Mouse (Mus musculus) hindbrain, embryonic 11.5 days (tissue): ENCODE measurements at regions not wholly inside any gene's neighbourhood (a gene's known extent, or its start where the extent isn't known, plus 50 kb on each side); places are given as distances from the start of the nearest gene placed in this dataset.

Experiments used
- ATAC-seq: fragments of 200-750 bp; cut with Nextera tagmentation; 2 replicates; pipeline ENCODE4 v1.8.0; 2017; ENCODE audit warnings: mild to moderate bottlenecking, moderate TSS enrichment, moderate library complexity; ENCODE audit not compliant: low FRiP score
- DNase-seq: peaks from one replicate; pipeline ENCODE4 v3.0.0-alpha.2; 2015; ENCODE audit warnings: low spot score
- H3K27ac ChIP-seq: fragments of 300-500 bp; sonication (generic); 2 replicates; pipeline ENCODE4 v1.5.1; 2014; ENCODE audit warnings: mild to moderate bottlenecking, low read depth, low read length
- H3K27me3 ChIP-seq: fragments of 300-500 bp; sonication (generic); 2 replicates; pipeline ENCODE4 v1.6.1; 2014; ENCODE audit warnings: mild to moderate bottlenecking, low read length, moderate library complexity, mixed read lengths; ENCODE audit not compliant: control insufficient read depth, insufficient read depth
- H3K36me3 ChIP-seq: fragments of 300-500 bp; sonication (generic); 2 replicates; pipeline ENCODE4 v1.6.1; 2014; ENCODE audit warnings: mild to moderate bottlenecking, low read length, moderate library complexity, mixed read lengths; ENCODE audit not compliant: control insufficient read depth, insufficient read depth
- H3K4me1 ChIP-seq: fragments of 300-500 bp; sonication (generic); replicated peaks from 2 replicates; pipeline ENCODE4 v1.6.1; 2014; ENCODE audit warnings: low read length, mixed read lengths; ENCODE audit not compliant: control insufficient read depth, insufficient read depth
- H3K4me2 ChIP-seq: fragments of 300-500 bp; sonication (generic); replicated peaks from 2 replicates; pipeline ENCODE4 v1.6.1; 2014; ENCODE audit warnings: mild to moderate bottlenecking, low read depth, low read length
- H3K4me3 ChIP-seq: fragments of 300-500 bp; sonication (generic); 2 replicates; pipeline ENCODE4 v1.5.1; 2014; ENCODE audit warnings: low read depth, low read length
- H3K9ac ChIP-seq: fragments of 300-500 bp; sonication (generic); 2 replicates; pipeline ENCODE4 v1.6.1; 2014; ENCODE audit warnings: low read depth, low read length
- H3K9me3 ChIP-seq: fragments of 300-500 bp; sonication (generic); 2 replicates; pipeline ENCODE4 v1.6.1; 2016; ENCODE audit warnings: low read length; ENCODE audit not compliant: control insufficient read depth
- WGBS: fragments of 180-500 bp; shearing (Covaris S2); extraction: QIAGEN DNeasy Blood & Tissue Kit; methylation state at CpG from one replicate; pipeline ENCODE4 v1.1.7; 2014; 5-methylcytosine and 5-hydroxymethylcytosine counted together

- DNase-seq = no peak
- Histone ChIP-seq H3K4me3 (no peak overlapping the region), H3K36me3 (no peaks in the 10 kb centered on the region), H3K27me3 (no peaks in the 10 kb centered on the region), H3K9ac (no peak overlapping the region), H3K27ac (no peak overlapping the region), H3K4me1 (no peaks in the 10 kb centered on the region), H3K9me3 (no peaks in the 10 kb centered on the region), H3K4me2 (no peak overlapping the region)
- no peak for ATAC-seq
- WGBS = 81% methylated on average over 9 of the region's 9 CpGs
Observed at GRCm38 (mm10) chr13:42358588-42358987, 57.3 kb downstream of the Edn1 start.

DNA sequence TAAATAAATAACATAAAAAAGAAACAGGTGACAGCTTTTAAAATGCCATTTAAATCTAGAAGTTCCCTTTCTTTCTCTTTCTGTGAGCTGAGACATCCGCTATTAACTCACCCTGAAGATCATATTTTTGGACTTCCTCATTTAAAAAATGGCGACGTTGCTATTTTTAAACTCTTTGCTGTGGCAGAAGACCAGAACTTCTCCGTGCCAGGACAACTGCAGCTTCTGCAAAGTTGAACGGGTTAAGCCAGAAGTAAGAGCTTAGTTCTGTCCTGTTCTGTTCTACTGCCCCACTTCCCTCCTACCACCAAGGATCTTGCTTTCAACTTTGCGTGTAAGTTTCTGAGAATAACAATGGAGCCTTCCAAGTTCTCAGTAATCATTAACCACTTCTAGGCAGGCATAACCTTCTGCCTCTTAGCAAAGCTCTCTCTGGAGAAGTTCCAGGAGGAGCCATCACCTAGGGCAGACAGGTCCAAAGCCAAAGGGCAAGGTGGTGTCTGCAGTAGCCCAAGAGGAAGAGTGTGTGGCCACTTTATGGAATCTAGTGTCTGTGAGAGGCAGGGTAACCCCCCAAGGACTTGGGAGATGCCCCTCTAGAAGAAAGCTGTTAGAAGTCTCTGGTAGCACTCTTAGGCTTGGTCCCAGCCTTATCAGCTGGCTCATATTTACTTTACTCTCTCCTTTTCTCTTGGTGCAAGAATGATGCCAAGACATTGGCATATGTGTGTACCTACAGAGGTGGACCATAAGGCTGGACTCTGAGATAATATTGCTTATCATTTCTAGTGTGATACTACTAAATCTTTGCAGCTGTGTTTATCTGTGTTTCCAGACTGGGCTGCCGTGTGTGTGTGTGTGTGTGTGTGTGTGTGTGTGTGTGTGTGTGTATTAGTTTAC is 66.6 kb downstream of the Edn1 start:
- no peak overlapping the region for H3K27ac ChIP-seq
- H3K4me1 ChIP-seq = no peaks in the 10 kb centered on the region
- no peaks in the 10 kb centered on the region for H3K9me3 ChIP-seq
- WGBS = 83% methylated on average over 7 of the region's 7 CpGs
- H3K9ac ChIP-seq = no peak overlapping the region
- no peak for ATAC-seq
- no peak overlapping the region for H3K4me2 ChIP-seq
- no peaks in the 10 kb centered on the region for H3K36me3 ChIP-seq
- no peak for DNase-seq
- no peaks in the 10 kb centered on the region for H3K27me3 ChIP-seq
- no peak overlapping the region for H3K4me3 ChIP-seq

GRCm38 (mm10) chr13:42369826-42370225 is 68.5 kb downstream of the Edn1 start:
- WGBS = 77% methylated on average over 1 of the region's 1 CpGs
- no peak overlapping the region for H3K27ac ChIP-seq
- ATAC-seq = no peak
- H3K4me3 ChIP-seq = no peak overlapping the region
- no peak for DNase-seq
- no peaks in the 10 kb centered on the region for H3K36me3 ChIP-seq
- no peaks in the 10 kb centered on the region for H3K4me1 ChIP-seq
- H3K27me3 ChIP-seq = no peaks in the 10 kb centered on the region
- no peaks in the 10 kb centered on the region for H3K9me3 ChIP-seq
- no peak overlapping the region for H3K4me2 ChIP-seq
- H3K9ac ChIP-seq = no peak overlapping the region

GRCm38 (mm10) chr13:42372201-42372600 is 70.9 kb downstream of the Edn1 start:
- Histone ChIP-seq H3K27me3 (no peaks in the 10 kb centered on the region), H3K9me3 (no peaks in the 10 kb centered on the region), H3K4me3 (no peak overlapping the region), H3K4me1 (no peaks in the 10 kb centered on the region), H3K36me3 (no peaks in the 10 kb centered on the region), H3K9ac (no peak overlapping the region), H3K4me2 (no peak overlapping the region), H3K27ac (no peak overlapping the region)
- WGBS = 90% methylated on average over 4 of the region's 4 CpGs
- no peak for DNase-seq
- ATAC-seq = no peak

DNA sequence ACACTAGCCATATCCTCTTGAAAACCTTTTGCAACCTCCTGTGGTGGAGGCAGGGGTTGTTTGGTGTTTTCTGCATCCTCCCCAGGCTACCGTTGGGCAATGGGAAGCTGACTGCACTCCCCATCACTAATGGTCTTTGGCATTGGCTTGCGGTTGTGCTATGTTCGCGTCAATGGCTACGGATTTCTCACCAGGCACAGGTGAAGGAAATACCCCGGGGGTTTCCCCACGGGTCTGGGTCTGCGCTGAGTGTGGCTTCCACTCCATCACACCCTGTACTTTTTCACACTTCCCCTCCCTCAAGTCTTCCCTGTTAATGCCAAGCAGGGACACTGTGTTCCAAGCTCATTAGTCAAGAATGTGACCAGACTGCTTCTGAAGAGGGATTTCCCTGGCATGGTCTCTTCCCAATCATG is 72.9 kb downstream of the Edn1 start:
- 93% methylated on average over 8 of the region's 8 CpGs for WGBS
- no peaks in the 10 kb centered on the region for H3K9me3 ChIP-seq
- no peaks in the 10 kb centered on the region for H3K36me3 ChIP-seq
- no peaks in the 10 kb centered on the region for H3K27me3 ChIP-seq
- no peak overlapping the region for H3K9ac ChIP-seq
- H3K4me3 ChIP-seq = no peak overlapping the region
- no peak overlapping the region for H3K4me2 ChIP-seq
- no peaks in the 10 kb centered on the region for H3K4me1 ChIP-seq
- ATAC-seq = no peak
- no peak overlapping the region for H3K27ac ChIP-seq
- DNase-seq = no peak

DNA sequence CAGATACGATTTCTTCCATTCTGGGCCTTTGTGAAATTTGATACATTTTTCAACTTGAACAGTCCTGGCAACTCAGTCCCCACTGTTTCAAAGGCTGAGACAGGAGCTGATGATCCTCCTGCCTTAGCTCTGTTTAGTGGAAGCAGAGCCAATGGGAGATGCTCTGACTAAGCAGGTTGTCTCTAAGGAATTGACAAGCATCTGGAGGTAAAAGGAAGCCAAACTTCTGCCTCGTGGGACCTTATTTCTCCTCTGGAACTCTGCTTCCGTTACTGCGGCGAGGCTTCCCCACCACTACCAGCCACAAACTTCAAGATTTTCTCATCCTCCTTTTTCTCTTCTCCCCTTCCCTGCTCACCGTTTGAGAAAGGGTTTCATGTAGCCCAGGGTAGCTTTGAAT is 78.4 kb downstream of the Edn1 start:
- Histone ChIP-seq H3K4me1 (no peaks in the 10 kb centered on the region), H3K27ac (no peak overlapping the region), H3K27me3 (no peaks in the 10 kb centered on the region), H3K9me3 (no peaks in the 10 kb centered on the region), H3K4me2 (no peak overlapping the region), H3K9ac (no peak overlapping the region), H3K36me3 (no peaks in the 10 kb centered on the region), H3K4me3 (no peak overlapping the region)
- ATAC-seq = no peak
- DNase-seq = no peak
- WGBS = 79% methylated on average over 6 of the region's 6 CpGs

GRCm38 (mm10) chr13:42383099-42383498 is 81.8 kb downstream of the Edn1 start:
- no peak for DNase-seq
- Histone ChIP-seq H3K27ac (no peak overlapping the region), H3K4me2 (no peak overlapping the region), H3K4me3 (no peak overlapping the region), H3K27me3 (no peaks in the 10 kb centered on the region), H3K36me3 (no peaks in the 10 kb centered on the region), H3K9me3 (no peaks in the 10 kb centered on the region), H3K9ac (no peak overlapping the region), H3K4me1 (no peaks in the 10 kb centered on the region)
- ATAC-seq = no peak
- 88% methylated on average over 4 of the region's 4 CpGs for WGBS

GRCm38 (mm10) chr13:42390389-42390788 is 89.1 kb downstream of the Edn1 start:
- WGBS = 100% methylated on average over 1 of the region's 1 CpGs
- Histone ChIP-seq H3K4me1 (no peaks in the 10 kb centered on the region), H3K4me3 (no peak overlapping the region), H3K9ac (no peak overlapping the region), H3K27ac (no peak overlapping the region), H3K9me3 (no peaks in the 10 kb centered on the region), H3K27me3 (no peaks in the 10 kb centered on the region), H3K36me3 (no peaks in the 10 kb centered on the region), H3K4me2 (no peak overlapping the region)
- ATAC-seq (no peak), DNase-seq (no peak)

- Histone ChIP-seq H3K9ac (no peak overlapping the region), H3K27me3 (no peaks in the 10 kb centered on the region), H3K4me2 (no peak overlapping the region), H3K9me3 (no peaks in the 10 kb centered on the region), H3K4me3 (no peak overlapping the region), H3K36me3 (no peaks in the 10 kb centered on the region), H3K27ac (no peak overlapping the region), H3K4me1 (no peaks in the 10 kb centered on the region)
- no peak for DNase-seq
- 80% methylated on average over 9 of the region's 9 CpGs for WGBS
- ATAC-seq = no peak
Observed at GRCm38 (mm10) chr13:42391330-42392005, 90.2 kb downstream of the Edn1 start.
